Mouse (Mus musculus): ENCODE data around the gene Fbxl19.

DNA sequence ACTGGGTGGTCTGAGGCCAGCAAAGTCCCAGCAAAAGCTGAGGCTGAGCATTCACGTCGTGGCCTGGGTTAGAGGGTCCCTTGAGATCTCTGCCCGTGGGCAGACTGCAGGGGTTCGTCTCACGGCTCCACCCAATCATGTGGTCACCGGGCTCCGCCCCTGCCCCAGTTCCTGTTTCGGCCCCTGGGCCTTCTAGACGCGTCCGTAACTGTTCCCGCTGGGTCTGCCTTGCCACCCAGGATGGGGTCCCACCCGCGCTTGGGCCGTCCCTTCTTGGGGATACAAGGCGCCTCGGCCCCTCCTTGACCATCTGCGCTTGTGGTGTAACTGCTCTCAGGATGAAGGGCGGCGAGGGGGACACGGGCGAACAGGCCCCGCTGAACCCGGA, 25.3 kb downstream of the Fbxl19 start, which contains the start of gene Orai3:
- no peak for TF ChIP-seq ZNF384 (IDR thresholded peaks at IDR 0.05; ENCODE audit: low read depth, low read length)
- peak; percentile 92 for TF ChIP-seq TCF12 (IDR thresholded peaks at IDR 0.05; ENCODE audit: low read depth, low read length)

Measured in CH12.LX (cell line).